Mouse (Mus musculus): ENCODE measurements around the gene Actn3. TPM values are rescaled to one million over a fixed set of nuclear protein-coding genes. Genes with fewer than 3 reads are reported as not detected.
A peak's percentile ranks its signal among the peaks of the same experiment; 100 is the strongest.
"Not testable (repeated sequence)": the region's sequence is repeated elsewhere in the genome, so short reads cannot be mapped to it uniquely, and the experiment has no call there.

Gene Actn3
- polyA plus RNA-seq (2017; shearing (Covaris generic)), result not detected

DNA sequence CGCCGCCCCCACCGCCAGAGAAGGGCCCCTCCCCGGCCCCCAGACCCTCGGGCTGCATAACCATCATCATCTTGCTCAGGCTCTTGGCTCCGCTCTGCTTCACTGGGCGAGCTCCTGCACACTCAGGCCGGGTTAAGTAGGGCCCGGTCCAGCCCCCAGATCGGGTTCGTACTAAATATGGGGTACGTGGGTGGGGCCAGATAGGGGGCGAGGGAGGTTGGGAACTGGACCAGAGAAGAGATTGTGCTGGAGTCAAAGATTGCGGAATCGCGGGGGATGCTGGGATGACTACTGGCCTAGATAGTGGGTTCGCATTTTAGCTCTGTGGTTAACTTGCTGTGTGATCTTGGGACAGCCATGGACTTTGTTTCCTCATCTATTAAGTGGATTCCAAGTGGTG is at the start of gene Actn3:
Actn3 (minus strand) TSS at position 125 of the 400 bp plus-strand sequence.
- no peak for ATAC-seq

DNA sequence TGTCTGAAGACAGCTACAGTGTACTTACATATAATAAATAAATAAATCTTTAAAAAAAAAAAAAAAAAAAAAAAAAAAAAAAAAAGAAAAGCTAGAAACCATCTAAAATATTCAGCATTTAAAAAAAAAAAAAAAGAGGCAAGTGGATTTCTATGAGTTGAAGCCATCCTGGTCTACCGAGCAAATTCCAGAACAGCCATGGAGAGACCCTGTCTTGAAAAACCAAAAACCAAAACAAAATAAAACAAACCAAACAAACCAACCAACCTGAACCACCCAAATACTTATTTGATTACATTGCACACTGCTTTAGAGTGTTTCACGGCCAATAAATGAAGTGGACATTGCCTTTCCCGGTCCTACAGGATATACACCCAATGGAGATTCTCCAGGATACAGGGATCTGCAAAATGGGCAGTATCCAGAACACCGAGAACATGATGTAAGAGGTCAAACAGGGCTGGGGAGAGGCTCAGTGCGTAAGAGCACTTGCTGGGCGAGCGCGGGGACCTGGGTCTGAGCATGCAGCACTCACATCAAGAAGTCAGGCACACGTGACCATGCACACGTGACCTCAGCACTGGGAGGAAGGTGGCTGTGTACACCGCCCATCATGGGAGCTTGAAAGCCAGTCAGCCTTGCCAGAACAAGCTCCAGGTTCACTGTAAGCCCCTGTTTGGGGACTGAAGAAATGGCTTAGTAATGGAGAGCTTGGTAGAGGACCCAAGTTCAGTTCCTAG is 47.6 kb upstream of the Actn3 start:
- no peak for ATAC-seq

DNA sequence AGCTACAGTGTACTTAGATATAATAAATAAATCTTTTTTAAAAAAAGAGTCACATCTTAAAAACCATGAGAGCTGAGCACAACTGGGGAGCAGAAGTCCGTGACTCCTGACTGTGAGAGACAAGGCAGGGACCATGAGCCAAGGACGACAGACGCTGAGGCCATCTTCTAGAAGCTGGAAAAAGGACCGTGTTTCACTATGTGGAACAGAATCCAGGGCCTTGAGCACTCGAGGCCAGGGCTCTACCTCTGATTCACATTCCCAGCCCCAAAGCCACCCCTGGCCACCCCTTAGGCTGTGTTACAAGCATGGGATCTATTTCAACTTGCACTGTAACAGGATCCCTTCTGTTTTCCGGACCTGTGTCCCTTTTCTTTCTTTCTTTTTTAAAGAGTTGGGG is 41.9 kb upstream of the Actn3 start:
- ATAC-seq, result no peak

DNA sequence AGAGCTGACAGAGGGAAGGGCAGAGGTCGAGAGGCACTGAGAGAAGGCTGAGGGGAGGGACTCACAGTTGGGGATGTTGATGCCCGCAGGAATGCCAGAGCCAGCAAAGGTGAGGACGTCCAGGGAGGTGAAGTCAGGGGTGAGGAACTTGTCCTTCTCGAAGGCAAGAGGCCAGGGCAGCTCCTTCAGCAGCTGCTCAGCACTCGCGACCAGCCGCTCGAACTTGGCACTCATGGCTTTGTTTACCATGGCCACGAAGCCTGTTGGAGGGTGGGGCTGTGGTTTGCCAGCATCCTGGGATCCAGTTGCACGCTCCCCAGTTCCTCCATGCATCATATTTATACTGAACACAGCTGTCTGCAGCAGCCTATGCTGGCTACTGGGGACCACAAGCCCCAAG is 39.1 kb upstream of the Actn3 start:
- no peak for ATAC-seq

DNA sequence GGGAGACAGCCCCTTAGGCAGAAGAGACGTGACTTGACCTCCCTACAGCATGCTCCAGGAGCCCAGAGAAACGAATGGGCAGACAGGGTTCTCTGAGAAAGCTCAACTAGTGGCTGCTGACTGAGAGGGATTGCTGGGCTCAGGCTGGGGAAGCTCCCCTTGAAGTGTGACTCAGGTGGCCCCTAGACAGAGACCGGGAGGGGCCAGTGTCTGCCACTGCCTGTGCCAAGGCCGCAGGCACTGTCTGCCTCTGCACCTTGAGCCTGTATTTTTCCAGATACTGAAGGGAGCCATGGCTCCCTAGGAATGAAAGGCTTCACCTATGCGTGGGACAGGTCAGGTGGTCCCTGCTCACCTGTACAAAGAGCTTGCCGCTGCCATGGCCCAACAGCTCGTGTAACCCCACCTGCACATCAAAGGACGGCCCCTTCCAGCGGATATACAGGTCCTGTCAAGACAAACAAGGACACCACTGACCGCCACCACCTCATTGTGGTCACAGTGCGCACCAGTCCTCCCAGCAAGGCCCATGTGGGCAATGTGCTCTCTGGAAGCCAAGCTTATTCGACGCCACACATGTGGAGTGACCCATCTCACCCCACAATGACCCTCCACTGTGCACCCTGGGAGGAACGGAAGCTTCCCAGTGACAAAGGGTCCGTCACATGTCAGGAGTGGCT is 38.4 kb upstream of the Actn3 start:
- no peak for ATAC-seq

DNA sequence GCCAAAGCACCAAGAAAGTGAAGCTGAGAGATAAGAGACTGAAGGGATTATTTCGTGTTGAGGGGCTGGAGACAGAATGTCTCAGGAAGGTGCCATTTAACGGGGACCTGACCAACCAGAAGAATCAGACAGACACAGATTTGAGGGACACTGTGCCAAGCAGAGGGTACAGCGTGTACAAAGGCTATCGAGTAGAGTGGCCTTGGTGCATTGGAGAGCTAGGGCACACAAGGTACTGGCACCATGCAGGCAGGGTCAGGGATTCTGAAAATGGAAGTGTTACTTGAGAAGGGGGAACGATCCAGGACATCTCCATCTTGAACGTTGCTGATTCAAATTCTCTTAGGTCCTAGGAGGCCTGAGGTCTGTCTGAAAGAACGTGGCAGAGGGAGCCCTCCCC is 31.7 kb upstream of the Actn3 start:
- no peak for ATAC-seq

DNA sequence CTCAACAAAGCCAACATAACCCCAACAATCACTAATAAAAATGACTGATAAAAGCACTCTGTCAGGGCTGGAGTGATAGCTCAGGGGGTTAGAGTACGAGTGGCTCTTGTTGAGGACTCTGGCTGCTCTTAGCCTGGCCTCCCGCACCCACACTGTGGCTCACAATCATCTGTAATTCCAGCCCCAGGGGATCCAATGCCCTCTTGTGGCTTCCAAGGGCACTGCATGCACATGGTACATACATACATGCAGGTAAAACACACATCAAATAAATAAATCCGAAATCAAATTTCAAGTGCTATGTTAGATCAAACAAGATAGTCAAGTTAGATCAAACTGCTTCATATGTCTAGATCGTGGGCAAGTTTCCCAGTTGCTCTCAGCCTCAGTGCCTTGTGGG is 30.4 kb upstream of the Actn3 start:
- no peak for ATAC-seq

DNA sequence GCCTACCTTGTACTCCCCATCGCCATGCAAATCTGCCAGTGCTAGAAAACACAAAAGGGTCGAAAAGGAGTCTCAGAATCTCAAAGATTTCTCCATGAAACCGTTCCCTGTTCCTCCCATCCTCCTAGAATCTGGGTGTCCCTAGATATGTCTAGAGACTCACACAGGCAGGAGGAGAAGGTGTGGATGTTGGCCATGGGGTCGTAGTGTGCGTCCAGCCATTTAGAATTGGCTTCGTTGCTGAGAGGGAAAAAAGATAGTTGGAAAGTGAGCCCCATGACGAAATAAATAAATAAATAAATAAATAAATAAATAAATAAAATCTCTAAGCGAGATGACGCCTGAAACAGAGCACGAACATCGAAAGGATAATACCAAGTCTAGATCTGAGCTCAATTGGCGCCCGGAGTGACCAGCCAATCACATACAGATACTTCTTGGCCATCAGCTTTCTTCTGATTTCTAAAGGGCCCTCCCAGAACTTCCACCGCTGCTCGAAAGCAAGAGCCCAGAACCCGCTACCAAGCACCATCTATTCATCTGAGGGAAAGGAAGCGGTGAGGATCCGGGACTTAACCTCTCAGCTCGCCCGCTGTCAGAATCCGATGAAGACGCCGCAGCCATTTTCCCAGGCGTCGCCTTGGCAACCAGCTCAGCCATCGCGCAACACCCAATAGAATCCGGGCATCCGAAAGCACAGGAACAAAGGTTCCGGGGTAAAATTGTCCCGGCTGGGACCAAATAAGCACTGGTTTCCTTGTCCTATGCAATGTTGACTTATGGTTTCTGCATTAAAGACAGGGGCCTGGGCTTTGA is 28.5 kb upstream of the Actn3 start, which contains the start of gene Bbs1:
Bbs1 (minus strand) TSS at position 650 of the 816 bp plus-strand sequence.
- peak; percentile 69 for ATAC-seq

DNA sequence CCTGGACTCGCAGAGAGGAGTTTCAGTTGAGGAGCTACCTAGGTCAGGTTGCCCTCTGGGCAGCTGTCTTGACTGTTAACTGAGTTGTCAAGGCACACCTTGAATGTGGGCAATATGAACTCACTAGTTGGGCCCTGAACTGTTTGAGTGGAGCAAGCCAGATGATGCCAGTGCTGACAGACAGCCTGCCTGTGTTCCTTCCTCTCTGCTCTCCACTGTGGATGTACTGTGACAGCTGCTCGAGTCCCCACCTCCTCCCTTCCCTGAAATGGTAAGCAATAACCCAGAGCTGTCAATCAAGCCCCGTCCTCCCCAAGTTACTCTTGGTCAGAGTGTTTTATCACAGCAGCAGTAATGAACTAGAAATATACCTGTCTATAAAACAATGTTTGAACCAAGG is 22.2 kb upstream of the Actn3 start:
- ATAC-seq, result no peak

DNA sequence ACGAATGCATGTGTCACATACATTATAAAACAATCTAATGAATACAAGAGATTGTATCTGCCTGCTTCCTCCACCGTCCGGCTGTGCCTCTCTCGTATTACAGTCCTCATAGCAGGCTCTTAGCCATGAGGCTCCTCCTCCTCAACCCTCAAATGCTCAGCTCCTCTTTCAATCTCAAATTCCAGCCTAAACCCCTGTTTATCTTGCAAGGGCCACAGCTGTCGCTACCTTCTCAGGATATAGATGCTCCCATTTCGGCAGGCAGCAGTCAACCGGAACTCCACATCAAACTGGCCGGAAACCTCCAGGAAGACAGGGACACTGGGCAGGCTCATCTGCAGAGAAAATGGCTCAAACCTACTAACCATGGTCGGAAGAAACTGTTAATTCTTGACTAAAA is 21.3 kb upstream of the Actn3 start:
- ATAC-seq, result no peak

DNA sequence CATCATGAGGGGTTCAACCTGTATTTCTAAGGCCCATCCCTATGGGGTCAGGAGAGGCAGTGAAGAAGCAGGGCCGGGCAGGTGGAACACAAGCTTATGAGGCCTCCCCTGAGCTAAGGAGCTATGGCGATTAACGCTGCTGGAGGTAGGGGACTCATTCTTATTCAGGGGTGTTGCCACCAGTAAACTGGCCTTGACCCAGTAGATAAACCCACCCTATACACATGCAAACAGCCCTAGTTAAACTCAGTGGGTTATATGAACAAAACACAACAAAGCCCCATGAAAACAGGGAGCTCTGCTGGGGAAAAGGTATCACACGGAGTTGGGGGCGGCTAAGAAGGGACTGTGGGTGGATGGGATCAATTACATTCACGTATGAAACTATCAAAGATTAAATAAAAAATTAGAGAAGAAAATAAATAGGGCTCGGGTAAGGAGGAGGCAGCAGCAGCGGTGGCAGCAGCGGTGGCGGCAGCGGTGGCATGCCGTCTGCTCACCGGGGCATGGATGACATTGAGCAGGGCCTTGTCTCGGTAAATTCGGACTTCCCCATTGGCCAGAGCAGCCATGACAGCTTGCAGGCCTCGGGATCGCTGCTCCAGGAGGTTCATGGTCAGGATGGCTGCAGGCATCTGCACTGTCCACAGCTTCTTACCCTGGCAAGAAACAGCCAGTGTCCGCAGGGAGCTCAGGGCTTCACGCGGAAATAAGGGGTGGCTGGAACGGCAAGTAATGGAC is 19.2 kb upstream of the Actn3 start:
- ATAC-seq, result no peak

DNA sequence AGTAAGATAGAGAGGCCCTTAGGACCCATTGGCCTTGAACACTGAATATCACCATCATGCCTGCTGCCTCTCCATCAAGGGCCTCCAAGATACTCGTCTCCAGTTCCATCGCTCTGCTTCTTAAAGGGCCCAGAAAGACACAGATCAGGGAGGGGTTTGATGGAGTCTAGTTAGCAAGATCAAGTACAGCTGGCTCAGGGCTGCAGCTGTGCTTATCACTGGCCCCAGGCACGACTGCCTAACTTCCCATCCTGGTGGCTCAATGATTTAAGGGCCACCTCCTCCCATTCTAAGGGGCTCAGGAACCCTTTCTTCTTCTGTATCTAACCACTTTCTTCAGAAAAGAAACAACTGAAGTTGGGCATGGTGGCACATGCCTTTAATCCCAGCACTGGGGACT is 14.1 kb upstream of the Actn3 start:
- no peak for ATAC-seq

DNA sequence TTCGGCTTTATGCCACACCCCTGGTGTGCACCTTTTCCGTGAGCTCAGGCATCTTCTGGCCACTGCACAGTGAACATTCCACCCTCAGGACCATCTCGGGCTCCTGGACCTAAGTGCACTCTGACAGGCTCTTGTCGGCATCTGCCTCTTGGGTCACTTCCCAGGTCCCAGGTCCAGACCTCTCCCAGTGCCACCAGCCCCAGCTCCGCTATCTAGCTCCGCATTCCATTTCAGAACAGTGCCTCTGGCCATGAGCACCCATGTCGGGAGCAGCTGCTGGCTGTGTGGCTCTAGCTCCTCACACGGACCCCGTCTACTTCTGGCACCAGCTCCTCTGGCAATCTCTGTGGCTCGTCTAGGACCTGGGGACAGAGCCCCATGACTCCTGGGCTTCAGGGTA is 12.1 kb upstream of the Actn3 start:
- ATAC-seq, result no peak

DNA sequence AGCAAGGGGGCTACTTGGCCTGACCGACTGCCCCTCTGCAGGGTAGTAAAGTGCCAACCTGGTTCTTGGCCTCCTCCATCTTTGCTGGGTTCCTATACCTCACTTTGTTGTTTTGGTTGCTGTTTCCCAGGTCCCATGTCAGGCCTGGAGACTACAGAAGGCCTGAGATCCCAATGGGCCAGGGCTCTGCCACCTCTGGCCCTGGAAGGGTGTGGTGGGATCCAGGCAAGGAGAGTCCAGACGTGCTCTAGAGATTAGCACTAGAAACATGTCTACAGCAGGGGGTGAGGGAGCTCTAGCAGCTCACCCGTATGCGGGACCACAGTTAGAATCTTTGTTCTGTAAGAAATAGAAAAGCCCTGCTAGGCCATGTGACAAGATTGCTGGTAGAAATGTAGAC is 6.3 kb upstream of the Actn3 start:
- ATAC-seq, result no peak

DNA sequence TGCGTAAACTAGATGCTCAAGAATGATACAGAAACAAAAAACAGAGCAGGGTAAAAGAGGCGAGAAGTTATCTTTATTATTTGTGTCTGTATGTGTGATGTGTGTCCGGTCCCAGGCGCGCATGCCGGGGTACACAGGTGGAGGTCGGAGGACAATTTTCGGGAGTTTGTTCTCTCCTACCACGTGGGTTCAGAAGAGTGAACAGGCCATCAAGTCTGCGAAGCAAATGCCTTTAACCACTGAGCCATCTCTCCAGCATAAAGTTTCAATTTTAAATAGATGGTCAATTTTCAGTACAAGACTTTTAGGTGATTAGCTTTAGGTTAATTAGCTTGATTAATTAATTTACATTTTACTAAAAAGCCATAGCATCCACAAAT is 1.6 kb upstream of the Actn3 start:
- no peak for ATAC-seq

DNA sequence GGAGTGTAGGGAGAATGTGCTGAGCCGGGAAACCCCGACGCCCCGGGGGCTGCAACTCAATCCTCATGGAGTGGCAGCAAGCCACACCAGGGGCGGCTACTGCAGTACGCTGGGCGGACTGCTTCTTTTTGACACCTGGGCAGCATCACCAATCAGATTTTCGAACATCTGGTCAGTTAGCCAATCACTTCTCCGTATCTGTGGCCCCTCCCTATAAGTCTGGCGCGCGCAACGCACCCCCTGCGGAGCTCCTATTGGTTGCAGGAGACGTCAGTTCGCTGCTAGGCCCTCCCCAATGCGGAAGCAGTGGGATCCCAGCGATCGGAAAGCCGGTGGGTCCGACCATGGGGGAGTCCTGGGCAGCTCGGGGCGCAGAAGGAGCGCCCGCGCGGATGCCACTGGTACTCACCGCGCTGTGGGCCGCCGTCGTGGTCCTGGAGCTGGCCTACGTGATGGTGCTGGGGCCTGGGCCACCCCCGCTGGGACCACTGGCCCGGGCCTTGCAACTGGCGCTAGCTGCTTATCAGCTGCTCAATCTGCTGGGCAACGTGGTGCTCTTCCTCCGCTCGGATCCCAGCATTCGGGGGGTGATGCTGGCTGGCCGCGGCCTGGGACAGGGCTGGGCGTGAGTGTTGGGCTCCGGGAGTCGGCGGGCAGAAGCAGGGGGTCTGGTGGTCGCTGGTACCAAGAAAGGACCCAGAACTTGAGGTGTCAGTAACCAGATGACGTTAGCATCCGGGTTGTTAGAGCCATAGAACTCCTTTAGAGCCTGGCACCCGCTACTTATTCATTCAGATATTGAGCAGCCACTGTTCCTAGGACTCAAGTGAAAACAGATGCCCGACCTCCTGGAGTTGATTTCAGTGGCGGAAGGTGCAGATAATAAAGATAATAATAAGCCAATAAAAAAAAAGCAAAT is 955 bp upstream of the Actn3 start, which contains the start of gene Zdhhc24:
Zdhhc24 (plus strand) TSS at position 264 of the 919 bp plus-strand sequence.
- peak; percentile 99 for ATAC-seq

DNA sequence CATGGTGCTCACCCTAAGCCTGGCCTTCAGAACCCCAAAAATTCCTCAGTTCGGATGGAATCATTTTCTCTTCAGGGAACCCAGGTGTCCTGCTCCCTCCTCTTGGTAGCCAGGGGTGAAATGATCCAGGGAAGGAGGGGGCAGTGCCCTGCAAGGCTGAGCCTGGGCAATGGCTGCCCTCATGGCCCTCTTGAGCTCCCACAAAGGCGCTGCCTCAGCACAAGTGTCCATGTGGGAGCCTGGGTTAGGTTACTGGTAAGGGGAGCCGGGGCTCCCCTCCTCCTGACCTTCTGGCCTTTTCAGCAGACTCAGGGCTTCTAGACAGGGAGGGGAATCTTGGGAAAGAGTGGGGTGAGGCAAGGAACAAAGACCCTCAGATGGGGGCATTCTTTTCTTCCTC is 954 bp downstream of the Actn3 start:
- ATAC-seq, result no peak

DNA sequence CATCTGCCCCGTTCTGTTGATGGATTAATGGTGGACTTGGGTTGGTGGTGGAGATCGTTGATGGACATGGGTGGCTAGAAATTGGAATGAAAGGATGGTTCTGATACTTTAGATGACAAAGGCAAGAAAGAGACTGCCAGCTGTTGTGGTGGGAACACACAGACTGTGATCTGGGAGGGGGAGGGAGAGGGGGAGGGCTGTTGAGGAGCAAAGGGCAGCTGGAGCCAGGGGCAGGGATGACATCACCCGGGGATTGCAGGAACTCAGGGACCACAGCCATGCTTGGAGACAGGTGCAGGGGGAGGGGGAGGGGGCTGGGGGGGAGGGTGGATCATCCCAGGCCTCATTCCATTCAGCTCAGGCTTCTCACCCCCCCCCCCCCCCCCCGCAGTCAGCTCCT is 1.5 kb downstream of the Actn3 start:
- ATAC-seq, result no peak

DNA sequence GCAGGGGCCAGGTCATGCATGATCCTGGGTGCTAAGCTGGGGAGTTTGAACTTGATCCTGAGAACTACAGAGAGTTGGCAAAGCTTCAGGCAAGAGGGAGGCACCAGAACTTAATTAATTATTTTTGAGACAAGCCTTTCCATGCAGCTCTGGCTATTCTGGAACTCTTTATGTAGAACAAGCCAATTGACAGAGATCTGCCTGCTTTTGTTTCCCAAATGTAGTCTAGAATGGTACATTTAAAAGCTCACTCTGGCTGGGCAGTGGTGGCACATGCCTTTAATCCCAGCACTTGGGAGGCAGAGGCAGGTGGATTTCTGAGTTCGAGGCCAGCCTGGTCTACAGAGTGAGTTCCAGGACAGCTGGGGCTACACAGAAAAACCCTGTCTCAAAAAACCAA is 3.1 kb downstream of the Actn3 start:
- not testable (repeated sequence) for ATAC-seq

DNA sequence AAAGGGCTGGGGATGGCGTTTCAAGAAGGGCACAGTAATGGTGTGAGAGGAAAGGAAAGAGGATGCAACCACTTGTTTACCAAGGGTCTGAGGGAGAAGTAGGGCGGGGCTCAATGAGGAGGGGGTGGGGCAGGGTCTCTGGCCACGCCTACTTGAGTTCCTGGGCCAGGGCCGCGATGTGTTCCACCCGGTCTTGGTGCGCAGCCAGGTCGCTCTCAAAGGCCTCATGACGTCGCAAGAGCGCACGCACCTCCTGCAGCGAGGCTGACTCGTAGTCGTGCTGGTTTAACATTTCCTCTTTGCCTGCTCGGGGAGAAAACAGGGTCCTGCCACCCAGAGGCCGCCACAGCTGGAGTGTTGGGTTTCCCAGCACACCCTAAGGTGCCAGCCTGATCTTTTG is 12.6 kb downstream of the Actn3 start:
- ATAC-seq, result no peak

DNA sequence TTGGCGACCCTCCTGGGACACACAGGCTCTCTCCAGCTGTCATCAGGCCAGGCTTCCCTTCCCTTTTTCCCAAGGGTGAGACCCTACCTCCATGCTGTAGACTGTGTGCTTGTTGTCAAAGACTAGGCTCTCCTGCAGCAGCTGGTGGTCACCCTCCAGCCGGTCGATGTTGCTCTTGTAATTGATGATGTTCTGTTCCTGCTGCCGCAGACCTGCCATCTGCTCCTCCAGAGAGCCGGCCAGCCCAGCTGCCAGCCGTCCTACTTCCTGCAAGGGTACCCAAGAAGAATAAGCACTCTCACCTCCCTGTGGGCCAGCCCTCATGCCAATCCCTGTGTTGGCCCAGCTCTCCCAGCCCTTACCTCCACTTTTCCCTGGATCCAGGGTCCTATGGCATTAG is 14.7 kb downstream of the Actn3 start:
- no peak for ATAC-seq

DNA sequence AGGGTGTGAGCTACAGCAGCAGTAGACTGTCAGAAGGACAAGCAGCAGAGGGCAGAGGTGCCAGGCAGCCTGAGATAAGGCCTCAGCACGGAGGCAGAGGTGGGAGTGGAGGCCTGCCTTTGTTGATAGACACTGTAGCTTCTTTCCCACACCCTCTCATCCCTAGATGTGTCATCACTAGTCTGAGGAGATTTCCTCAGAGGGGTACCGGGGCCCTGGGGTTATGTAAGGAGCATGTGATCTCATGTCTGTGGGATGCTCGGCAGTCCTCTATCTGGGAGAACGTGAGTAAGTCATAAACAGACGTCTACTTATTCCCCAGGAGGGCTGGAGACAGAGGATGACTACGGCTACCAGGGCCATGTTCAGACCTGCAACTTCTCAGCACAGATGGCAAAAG is 18.6 kb downstream of the Actn3 start:
- no peak for ATAC-seq
